Mouse (Mus musculus) kidney, postnatal 0 days (tissue): ENCODE data around the gene Hcar1. TPM values are rescaled to one million over a fixed set of nuclear protein-coding genes. Genes with fewer than 3 reads are reported as not detected.

Source experiments
- ATAC-seq: fragments of 200-750 bp; cut with Nextera tagmentation; replicated peaks from 2 replicates; pipeline ENCODE4 v1.8.0; 2017; ENCODE audit warnings: low read depth, moderate number of reproducible peaks, moderate TSS enrichment, moderate library complexity; ENCODE audit not compliant: low FRiP score
- DNase-seq: peaks from one replicate; pipeline ENCODE4 v3.0.0-alpha.2; 2016; ENCODE audit warnings: low spot score
- H3K27ac ChIP-seq: fragments of 300-500 bp; sonication (generic); 2 replicates; pipeline ENCODE4 v1.5.1; 2014; ENCODE audit warnings: mild to moderate bottlenecking
- H3K27me3 ChIP-seq: fragments of 300-500 bp; sonication (generic); 2 replicates; pipeline ENCODE4 v1.6.1; 2014; ENCODE audit warnings: low read length, mixed read lengths; ENCODE audit not compliant: insufficient read depth
- H3K36me3 ChIP-seq: fragments of 300-500 bp; sonication (generic); 2 replicates; pipeline ENCODE4 v1.6.1; 2014; ENCODE audit warnings: low read length, mixed read lengths; ENCODE audit not compliant: insufficient read depth
- H3K4me1 ChIP-seq: fragments of 300-500 bp; sonication (generic); replicated peaks from 2 replicates; pipeline ENCODE4 v1.6.1; 2014; ENCODE audit warnings: antibody characterized with exemption, low read length, mixed read lengths; ENCODE audit not compliant: insufficient read depth
- H3K4me2 ChIP-seq: fragments of 300-500 bp; sonication (generic); 2 replicates; pipeline ENCODE4 v1.6.1; 2014; ENCODE audit warnings: mild to moderate bottlenecking, low read length, moderate library complexity, mixed read lengths
- H3K4me3 ChIP-seq: fragments of 300-500 bp; sonication (generic); replicated peaks from 2 replicates; pipeline ENCODE4 v1.5.1; 2014; ENCODE audit warnings: low read depth, low read length
- H3K9ac ChIP-seq: fragments of 300-500 bp; sonication (generic); 2 replicates; pipeline ENCODE4 v1.6.1; 2014; ENCODE audit warnings: low read depth, low read length
- H3K9me3 ChIP-seq: fragments of 300-500 bp; sonication (generic); replicated peaks from 2 replicates; pipeline ENCODE4 v1.6.1; 2016; ENCODE audit warnings: low read length, inconsistent platforms, mixed read lengths
- CTCF ChIP-seq: IDR thresholded peaks from 2 replicates; pipeline ENCODE4 v1.5.1; 2016; ENCODE audit warnings: antibody characterized with exemption, low read depth, mild to moderate bottlenecking, moderate library complexity
- WGBS: fragments of 180-500 bp; shearing (Covaris S2); extraction: QIAGEN DNeasy Blood & Tissue Kit; methylation state at CpG from one replicate; pipeline ENCODE4 v1.1.7; 2014; 5-methylcytosine and 5-hydroxymethylcytosine counted together
- polyA plus RNA-seq: library from polyadenylated mRNA; unstranded; fragments of >200 nt; fragmentation: Nextera tagmentation; extraction: Ambion mirVana; gene quantifications from 2 replicates; pipeline ENCODE4 v1.2.1, GENCODE M21; 2015

Gene Hcar1
- polyA plus RNA-seq, 1 experiment from 2014 or later, result 3.6 TPM

- DNase-seq, result no peak
- no peaks in the 10 kb centered on the region for H3K4me1 ChIP-seq
- H3K4me3 ChIP-seq, result no peak overlapping the region
- TF ChIP-seq CTCF, result no peak
- no peak overlapping the region for H3K4me2 ChIP-seq
- H3K27ac ChIP-seq, result no peak overlapping the region
- H3K9me3 ChIP-seq, result no peaks in the 10 kb centered on the region
- H3K9ac ChIP-seq, result no peak overlapping the region
- H3K36me3 ChIP-seq, result no peaks in the 10 kb centered on the region
- H3K27me3 ChIP-seq, result no peaks in the 10 kb centered on the region
- WGBS, result 80% methylated on average over 5 of the region's 5 CpGs
- no peak for ATAC-seq
Observed at GRCm38 (mm10) chr5:123890987-123891386, 11.2 kb upstream of the Hcar1 start.

DNA sequence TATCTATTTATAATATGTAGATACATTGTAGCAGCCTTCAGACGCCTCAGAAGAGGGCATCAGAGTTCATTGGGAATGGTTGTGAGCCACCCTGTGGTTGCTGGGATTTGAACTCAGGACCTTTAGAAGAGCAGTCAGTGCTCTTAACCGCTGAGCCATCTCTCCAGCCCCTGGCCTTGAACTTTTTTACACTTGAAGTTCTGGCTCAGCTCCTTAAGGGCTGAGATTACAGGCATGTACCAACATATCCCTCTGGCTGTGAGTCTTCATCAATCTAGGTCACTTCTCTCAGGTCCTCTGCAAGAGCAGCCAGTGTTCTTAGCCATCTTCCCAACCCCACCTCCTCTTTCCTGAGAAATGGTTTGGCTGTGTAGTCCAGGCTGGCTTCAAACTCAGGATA is 10.5 kb upstream of the Hcar1 start:
- DNase-seq, result no peak
- no peaks in the 10 kb centered on the region for H3K9me3 ChIP-seq
- no peaks in the 10 kb centered on the region for H3K36me3 ChIP-seq
- no peak overlapping the region for H3K27ac ChIP-seq
- 78% methylated on average over 2 of the region's 2 CpGs for WGBS
- no peaks in the 10 kb centered on the region for H3K27me3 ChIP-seq
- ATAC-seq, result no peak
- no peak overlapping the region for H3K4me3 ChIP-seq
- no peak for TF ChIP-seq CTCF
- no peak overlapping the region for H3K9ac ChIP-seq
- no peak overlapping the region for H3K4me2 ChIP-seq
- H3K4me1 ChIP-seq, result no peaks in the 10 kb centered on the region

- TF ChIP-seq CTCF, result no peak
- DNase-seq (no peak), ATAC-seq (no peak)
- Histone ChIP-seq H3K4me1 (no peaks in the 10 kb centered on the region), H3K27me3 (no peaks in the 10 kb centered on the region), H3K36me3 (no peaks in the 10 kb centered on the region), H3K4me2 (no peak overlapping the region), H3K9ac (no peak overlapping the region), H3K27ac (no peak overlapping the region), H3K4me3 (no peak overlapping the region), H3K9me3 (no peaks in the 10 kb centered on the region)
- 53% methylated on average over 3 of the region's 3 CpGs for WGBS
Observed at GRCm38 (mm10) chr5:123886365-123886764, 6.5 kb upstream of the Hcar1 start.

DNA sequence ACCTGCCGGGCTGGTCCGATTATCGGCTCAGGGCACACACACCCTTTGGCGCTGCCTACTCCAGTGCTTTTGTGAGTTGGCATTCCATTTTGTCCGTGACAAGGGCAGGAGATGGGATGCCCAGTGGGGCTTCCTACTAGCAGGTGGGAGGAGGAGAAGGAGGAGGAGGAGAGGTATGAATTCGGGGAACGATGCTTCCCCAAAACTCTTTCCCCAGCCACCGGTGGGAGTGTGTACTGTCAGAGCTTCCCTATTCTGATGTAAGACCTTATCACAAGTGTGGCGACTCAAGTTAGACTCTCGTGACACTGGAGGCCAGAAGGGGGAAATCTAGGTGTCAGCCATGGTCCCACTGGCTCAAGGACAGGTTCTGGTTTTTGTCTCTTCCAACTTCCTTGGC is 4.5 kb upstream of the Hcar1 start:
- TF ChIP-seq CTCF, result no peak
- Histone ChIP-seq H3K36me3 (no peaks in the 10 kb centered on the region), H3K9ac (no peak overlapping the region), H3K27ac (no peak overlapping the region), H3K4me2 (no peak overlapping the region), H3K9me3 (no peaks in the 10 kb centered on the region), H3K27me3 (no peaks in the 10 kb centered on the region), H3K4me1 (peaks cover 6% of the 10 kb centered on the region), H3K4me3 (no peak overlapping the region)
- DNase-seq (no peak), ATAC-seq (no peak)
- WGBS, result 71% methylated on average over 10 of the region's 10 CpGs

- Histone ChIP-seq H3K4me2 (no peak overlapping the region), H3K4me1 (peaks cover 10% of the 10 kb centered on the region), H3K27ac (no peak overlapping the region), H3K27me3 (no peaks in the 10 kb centered on the region), H3K9me3 (no peaks in the 10 kb centered on the region), H3K9ac (no peak overlapping the region), H3K36me3 (no peaks in the 10 kb centered on the region), H3K4me3 (no peak overlapping the region)
- no peak for TF ChIP-seq CTCF
- WGBS, result 71% methylated on average over 7 of the region's 7 CpGs
- DNase-seq (no peak), ATAC-seq (no peak)
Observed at GRCm38 (mm10) chr5:123883891-123884290, 4.1 kb upstream of the Hcar1 start.

DNA sequence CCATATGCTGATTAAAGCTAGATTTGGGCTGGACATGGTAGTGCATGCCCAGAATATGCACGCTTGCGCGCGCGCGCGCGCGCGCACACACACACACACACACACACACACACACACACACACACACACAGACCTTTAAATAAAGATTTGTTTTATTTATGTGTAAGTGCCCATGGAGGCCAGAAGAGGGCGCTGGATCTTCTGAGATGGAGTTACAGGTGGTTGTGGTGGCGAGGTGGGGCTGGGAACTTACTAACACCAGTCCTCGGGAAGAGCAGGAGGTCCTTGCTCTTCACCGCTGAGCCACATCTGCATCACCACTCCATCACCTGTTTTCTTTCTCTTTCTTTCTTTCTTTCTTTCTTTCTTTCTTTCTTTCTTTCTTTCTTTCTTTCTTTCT is 958 bp upstream of the Hcar1 start:
- no peaks in the 10 kb centered on the region for H3K9me3 ChIP-seq
- H3K4me2 ChIP-seq, result no peak overlapping the region
- H3K9ac ChIP-seq, result no peak overlapping the region
- H3K4me1 ChIP-seq, result peaks cover 26% of the 10 kb centered on the region
- ATAC-seq (no peak), DNase-seq (no peak)
- no peaks in the 10 kb centered on the region for H3K36me3 ChIP-seq
- TF ChIP-seq CTCF, result peak; percentile 52
- H3K27me3 ChIP-seq, result no peaks in the 10 kb centered on the region
- 82% methylated on average over 14 of the region's 14 CpGs for WGBS
- H3K27ac ChIP-seq, result no peak overlapping the region
- H3K4me3 ChIP-seq, result no peak overlapping the region

DNA sequence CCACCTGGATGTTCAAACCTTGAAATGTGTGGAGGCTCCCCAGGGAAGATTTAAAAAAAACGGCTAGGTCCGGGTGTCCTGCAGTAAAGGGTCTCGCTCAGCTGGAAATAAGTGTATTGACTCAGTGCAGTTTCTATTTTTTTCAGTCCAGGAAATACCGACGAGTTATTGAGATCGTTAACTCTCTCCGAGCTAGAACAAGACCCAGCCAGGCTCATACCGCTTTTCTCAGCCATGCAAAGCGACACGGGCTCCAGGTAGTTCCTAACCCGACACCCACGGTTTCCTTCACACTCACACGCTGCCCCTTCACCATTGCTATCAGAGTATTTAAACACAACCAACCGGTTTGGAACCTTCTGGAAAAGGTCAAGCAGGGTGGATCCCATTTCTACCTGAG is 1.8 kb downstream of the Hcar1 start:
- H3K27ac ChIP-seq, result no peak overlapping the region
- H3K27me3 ChIP-seq, result no peaks in the 10 kb centered on the region
- H3K9ac ChIP-seq, result peak overlapping the region; percentile 32
- WGBS, result 9% methylated on average over 14 of the region's 14 CpGs
- peak overlapping the region; percentile 55 for H3K4me2 ChIP-seq
- DNase-seq (peak; percentile 77), ATAC-seq (no peak; the same call in 1 of the 2 replicates)
- no peaks in the 10 kb centered on the region for H3K9me3 ChIP-seq
- peaks cover 26% of the 10 kb centered on the region for H3K4me1 ChIP-seq
- TF ChIP-seq CTCF, result no peak
- peak overlapping the region; percentile 19 for H3K4me3 ChIP-seq
- H3K36me3 ChIP-seq, result no peaks in the 10 kb centered on the region
